Mouse (Mus musculus): ENCODE results near the gene Ephx3. TPM values are rescaled to one million over a fixed set of nuclear protein-coding genes. Genes with fewer than 3 reads are reported as not detected.
"Not testable (repeated sequence)": the region's sequence is repeated elsewhere in the genome, so short reads cannot be mapped to it uniquely, and the experiment has no call there.

The Ephx3 gene
- polyA plus RNA-seq (2012; rRNA removed), result 0.97 and 1.3 TPM in 2 replicates

DNA sequence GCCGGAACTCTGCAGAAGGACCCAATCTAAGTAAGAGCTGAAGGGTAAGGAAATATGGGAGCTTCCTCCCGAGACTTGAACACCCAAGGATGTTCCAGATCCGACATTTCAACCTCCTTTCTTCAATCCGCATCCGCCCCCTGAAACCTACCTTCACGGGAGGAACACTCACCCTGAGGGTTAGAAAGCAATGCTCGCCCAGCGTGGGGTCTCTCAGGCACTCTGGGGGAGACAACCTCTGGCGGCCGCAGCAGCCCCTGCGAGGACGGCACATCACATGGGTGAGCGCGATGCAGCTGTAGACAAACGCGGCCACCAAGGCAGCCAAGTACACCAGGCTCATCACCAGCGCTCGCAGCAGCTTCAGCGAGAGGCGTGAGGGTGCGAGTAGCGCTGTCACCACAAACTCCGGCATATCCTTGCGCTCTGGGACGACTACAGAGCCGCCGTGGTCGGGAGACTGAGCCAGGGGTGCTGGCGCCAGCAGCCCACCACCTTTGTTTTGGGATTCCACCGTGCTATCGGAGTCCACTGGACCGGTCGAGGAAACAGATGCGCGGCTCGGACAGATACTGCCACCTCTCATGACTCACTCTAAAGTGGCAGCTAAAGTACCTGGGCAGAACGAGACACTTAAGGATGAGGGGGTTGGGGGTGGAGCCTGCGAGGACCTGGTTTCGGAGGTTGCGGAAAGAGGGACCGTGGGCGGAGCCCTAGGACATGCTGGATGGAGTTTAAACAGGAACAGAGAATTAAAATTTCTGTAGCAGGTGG, at the start of gene Ephx3:
Gene Ephx3, minus strand, starts transcription at position 687 of the 774 bp plus-strand sequence.
- DNase-seq, result no peak

DNA sequence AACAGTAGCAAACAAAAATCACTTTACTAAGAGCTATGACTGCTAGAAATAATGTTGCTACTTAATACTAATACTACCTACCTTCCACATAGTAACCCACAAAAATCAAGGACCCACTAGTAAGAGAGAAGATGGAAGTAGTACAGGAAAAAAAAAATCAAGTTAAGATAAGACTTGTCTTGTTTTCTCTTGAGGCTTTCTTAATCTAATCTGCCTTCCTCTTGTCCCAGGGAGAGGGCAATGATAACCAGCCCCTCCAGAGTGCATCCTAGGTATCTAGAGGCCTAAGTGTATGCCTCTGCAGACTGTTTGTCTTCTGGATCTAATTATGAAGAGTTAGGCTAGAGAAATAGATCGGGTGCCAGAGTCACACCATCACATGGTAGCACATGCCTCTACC, 49.2 kb upstream of the Ephx3 start:
- Histone ChIP-seq H3K27me3 (ENCODE audit: control insufficient read depth, insufficient read depth, low read length) (no peaks in the 10 kb centered on the region), H3K4me1 (ENCODE audit: control insufficient read depth, insufficient read depth, low read length) (peaks cover 9% of the 10 kb centered on the region), H3K27ac (ENCODE audit: insufficient read depth, low read length) (no peak overlapping the region), H3K4me3 (replicated peaks; ENCODE audit: insufficient read depth, low read depth, low read length) (no peak overlapping the region)
- TF ChIP-seq CTCF (IDR thresholded peaks at IDR 0.05; ENCODE audit: borderline replicate concordance, insufficient read depth, low read depth, low read length), result no peak
- TF ChIP-seq POLR2A (IDR thresholded peaks at IDR 0.05; ENCODE audit: borderline replicate concordance, insufficient read depth, low read length), result no peak
- no peak for DNase-seq
- WGBS, result 91% methylated on average over 1 of the region's 1 CpGs

More for the DNA sequence above, at the start of gene Ephx3:
- Histone ChIP-seq H3K27me3 (ENCODE audit: control insufficient read depth, insufficient read depth, low read length) (no peaks in the 10 kb centered on the region), H3K27ac (ENCODE audit: insufficient read depth, low read length) (no peak within 1 kb of the TSS), H3K4me3 (replicated peaks; ENCODE audit: insufficient read depth, low read depth, low read length) (no peak within 1 kb of the TSS), H3K4me1 (ENCODE audit: control insufficient read depth, insufficient read depth, low read length) (no peaks in the 10 kb centered on the region)
- 11% methylated on average over 42 of the region's 42 CpGs for WGBS
- no peak for TF ChIP-seq POLR2A (IDR thresholded peaks at IDR 0.05; ENCODE audit: borderline replicate concordance, insufficient read depth, low read length)
- TF ChIP-seq CTCF (IDR thresholded peaks at IDR 0.05; ENCODE audit: borderline replicate concordance, insufficient read depth, low read depth, low read length), result no peak

DNA sequence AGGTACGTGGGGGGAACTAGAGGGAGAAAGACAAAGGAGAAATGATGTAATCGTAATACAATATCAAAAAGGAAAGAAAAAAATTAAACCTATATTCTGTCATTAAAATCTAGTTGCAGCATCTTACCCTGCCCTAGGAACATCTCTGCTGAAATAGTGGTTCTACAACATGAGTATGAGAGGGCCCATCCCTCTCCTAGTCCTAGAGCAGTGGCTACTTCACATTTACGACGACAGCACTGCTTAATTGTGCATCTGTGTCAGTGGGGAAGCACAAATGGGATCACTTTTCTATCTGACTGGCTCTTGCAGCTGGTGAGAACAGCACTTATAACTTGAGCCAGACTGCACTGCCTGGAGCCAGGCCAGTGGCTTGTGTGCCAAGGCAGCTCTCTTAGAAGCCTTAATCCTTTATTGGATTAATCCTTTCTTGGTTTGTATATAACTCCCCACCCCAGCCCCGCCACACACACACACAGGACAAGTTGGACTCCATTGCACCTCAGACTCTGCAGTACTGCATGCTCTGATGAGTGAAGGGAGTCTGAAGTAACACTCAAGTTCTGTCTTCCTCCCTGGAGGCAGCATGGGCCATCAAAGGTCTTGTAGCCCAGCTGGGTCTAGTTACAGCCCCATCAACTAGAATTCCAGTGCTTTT, 46.3 kb upstream of the Ephx3 start:
- no peaks in the 10 kb centered on the region for H3K27me3 ChIP-seq (ENCODE audit: control insufficient read depth, insufficient read depth, low read length)
- 38% methylated on average over 5 of the region's 5 CpGs for WGBS
- no peak overlapping the region for H3K27ac ChIP-seq (ENCODE audit: insufficient read depth, low read length)
- TF ChIP-seq POLR2A (IDR thresholded peaks at IDR 0.05; ENCODE audit: borderline replicate concordance, insufficient read depth, low read length) (no peak), CTCF (IDR thresholded peaks at IDR 0.05; ENCODE audit: borderline replicate concordance, insufficient read depth, low read depth, low read length) (no peak)
- H3K4me1 ChIP-seq (ENCODE audit: control insufficient read depth, insufficient read depth, low read length), result peaks cover 22% of the 10 kb centered on the region
- peak; percentile 58 to 62 for DNase-seq
- H3K4me3 ChIP-seq (replicated peaks; ENCODE audit: insufficient read depth, low read depth, low read length), result no peak overlapping the region

DNA sequence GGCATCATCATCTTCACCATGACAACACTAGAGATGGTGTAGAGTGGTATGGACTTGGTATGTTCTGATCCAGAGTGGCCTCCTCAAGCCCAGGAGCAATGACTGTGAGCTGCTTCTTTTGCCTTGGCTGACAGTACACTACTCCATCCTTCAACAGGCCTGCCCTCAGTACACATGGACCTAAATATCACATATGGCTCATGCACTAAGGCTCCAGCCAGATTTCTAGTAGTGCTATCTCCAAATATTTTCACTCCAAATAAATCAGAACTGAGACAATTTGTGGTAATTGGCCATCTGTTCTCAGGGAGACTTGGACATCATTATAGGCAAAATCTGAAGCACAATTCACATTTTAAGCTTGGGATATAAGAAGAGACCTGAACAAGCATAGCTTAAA, 43.8 kb upstream of the Ephx3 start:
- peak; percentile 30 to 78 for DNase-seq
- no peak for TF ChIP-seq POLR2A (IDR thresholded peaks at IDR 0.05; ENCODE audit: borderline replicate concordance, insufficient read depth, low read length)
- TF ChIP-seq CTCF (IDR thresholded peaks at IDR 0.05; ENCODE audit: borderline replicate concordance, insufficient read depth, low read depth, low read length), result no peak
- Histone ChIP-seq H3K4me3 (replicated peaks; ENCODE audit: insufficient read depth, low read depth, low read length) (no peak overlapping the region), H3K27me3 (ENCODE audit: control insufficient read depth, insufficient read depth, low read length) (no peaks in the 10 kb centered on the region), H3K4me1 (ENCODE audit: control insufficient read depth, insufficient read depth, low read length) (peaks cover 29% of the 10 kb centered on the region), H3K27ac (ENCODE audit: insufficient read depth, low read length) (no peak overlapping the region)

DNA sequence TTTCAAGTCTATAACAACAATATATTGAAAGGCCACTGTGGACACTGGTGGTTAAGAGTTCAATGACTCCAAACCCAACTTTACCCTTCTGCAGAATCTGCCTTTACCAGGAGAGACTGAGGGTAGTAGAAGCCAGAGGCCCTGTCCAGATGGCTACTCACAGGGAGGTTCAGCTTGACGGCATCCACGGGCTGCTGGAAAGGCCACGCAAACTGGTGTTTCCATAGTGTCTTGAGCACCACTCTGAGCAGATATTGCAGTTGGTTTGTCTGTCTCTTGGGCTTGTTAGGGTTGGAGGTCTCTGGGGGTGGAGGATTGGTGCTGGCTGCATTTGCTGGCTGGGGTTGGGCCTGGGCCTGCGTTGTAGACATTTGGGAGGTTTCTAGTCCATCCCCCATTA, 39.9 kb upstream of the Ephx3 start:
- peak; percentile 45 to 52 for DNase-seq
- H3K27me3 ChIP-seq (ENCODE audit: control insufficient read depth, insufficient read depth, low read length), result no peaks in the 10 kb centered on the region
- no peak overlapping the region for H3K4me3 ChIP-seq (replicated peaks; ENCODE audit: insufficient read depth, low read depth, low read length)
- TF ChIP-seq CTCF (IDR thresholded peaks at IDR 0.05; ENCODE audit: borderline replicate concordance, insufficient read depth, low read depth, low read length), result no peak
- TF ChIP-seq POLR2A (IDR thresholded peaks at IDR 0.05; ENCODE audit: borderline replicate concordance, insufficient read depth, low read length), result no peak
- H3K27ac ChIP-seq (ENCODE audit: insufficient read depth, low read length), result no peak overlapping the region
- 28% methylated on average over 4 of the region's 4 CpGs for WGBS
- peaks cover 20% of the 10 kb centered on the region; the same call in 1 of the 2 replicates for H3K4me1 ChIP-seq (ENCODE audit: control insufficient read depth, insufficient read depth, low read length)

DNA sequence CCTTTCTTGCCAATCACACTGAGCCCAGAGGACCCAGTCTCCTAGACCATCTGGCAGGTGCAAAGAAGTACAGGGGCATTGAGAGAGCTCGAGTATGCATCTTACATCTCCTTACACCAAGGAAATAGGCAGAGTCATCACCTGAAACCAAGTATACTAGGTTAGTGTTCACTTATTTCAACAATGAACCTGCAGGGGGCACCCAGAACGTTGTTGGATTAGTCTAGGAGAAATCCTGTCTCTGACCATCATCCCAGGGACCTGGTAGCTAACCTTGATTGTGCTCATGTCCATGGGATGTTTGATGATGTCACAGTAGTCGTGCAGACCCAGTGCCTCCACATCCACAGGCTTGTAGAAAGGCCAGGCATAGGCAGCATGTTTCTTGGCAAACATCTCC, 31.5 kb upstream of the Ephx3 start:
- Histone ChIP-seq H3K4me1 (ENCODE audit: control insufficient read depth, insufficient read depth, low read length) (no peaks in the 10 kb centered on the region), H3K27ac (ENCODE audit: insufficient read depth, low read length) (no peak overlapping the region), H3K4me3 (replicated peaks; ENCODE audit: insufficient read depth, low read depth, low read length) (no peak overlapping the region), H3K27me3 (ENCODE audit: control insufficient read depth, insufficient read depth, low read length) (no peaks in the 10 kb centered on the region)
- no peak for DNase-seq
- 50% methylated on average over 3 of the region's 3 CpGs for WGBS
- no peak for TF ChIP-seq POLR2A (IDR thresholded peaks at IDR 0.05; ENCODE audit: borderline replicate concordance, insufficient read depth, low read length)
- no peak; the same call in 1 of the 2 replicates for TF ChIP-seq CTCF (IDR thresholded peaks at IDR 0.05; ENCODE audit: borderline replicate concordance, insufficient read depth, low read depth, low read length)

DNA sequence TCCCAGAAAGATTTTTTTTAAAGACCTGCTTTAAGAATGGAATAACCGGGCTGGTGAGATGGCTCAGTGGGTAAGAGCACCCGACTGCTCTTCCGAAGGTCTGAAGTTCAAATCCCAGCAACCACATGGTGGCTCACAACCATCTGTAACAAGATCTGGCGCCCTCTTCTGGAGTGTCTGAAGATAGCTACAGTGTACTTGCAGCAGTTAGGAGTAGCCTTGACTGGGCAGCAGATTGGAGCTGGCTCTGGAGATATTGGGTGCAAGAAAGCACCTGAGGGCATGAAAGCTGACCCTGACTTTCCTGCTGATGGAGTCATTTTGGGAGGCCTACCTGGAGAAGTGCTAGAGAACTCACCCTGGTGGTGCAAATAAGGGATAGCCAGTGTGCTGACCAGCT, 26.2 kb upstream of the Ephx3 start:
- WGBS, result 65% methylated on average over 4 of the region's 4 CpGs
- DNase-seq; H3K4me3 ChIP-seq (replicated peaks; ENCODE audit: insufficient read depth, low read depth, low read length); H3K27me3 ChIP-seq (ENCODE audit: control insufficient read depth, insufficient read depth, low read length); H3K27ac ChIP-seq (ENCODE audit: insufficient read depth, low read length); H3K4me1 ChIP-seq (ENCODE audit: control insufficient read depth, insufficient read depth, low read length): not testable (repeated sequence)
- 0 out of 2 replicates have a peak, but pooled peaks have one; percentile 25 for TF ChIP-seq CTCF (IDR thresholded peaks at IDR 0.05; ENCODE audit: borderline replicate concordance, insufficient read depth, low read depth, low read length)

DNA sequence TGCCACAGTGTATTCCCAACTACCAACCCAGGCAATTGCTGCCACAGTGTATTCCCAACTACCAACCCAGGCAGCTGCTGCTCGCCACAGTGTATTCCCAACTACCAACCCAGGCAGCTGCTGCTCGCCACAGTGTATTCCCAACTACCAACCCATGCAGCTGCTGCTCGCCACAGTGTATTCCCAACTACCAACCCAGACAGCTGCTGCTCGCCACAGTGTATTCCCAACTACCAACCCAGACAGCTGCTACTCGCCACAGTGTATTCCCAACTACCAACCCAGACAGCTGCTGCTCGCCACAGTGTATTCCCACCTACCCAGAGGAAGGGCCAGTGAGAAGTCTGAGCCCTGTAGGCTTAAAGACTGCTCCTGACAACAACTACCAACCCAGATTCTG, 22.2 kb upstream of the Ephx3 start:
- DNase-seq; H3K27me3 ChIP-seq (ENCODE audit: control insufficient read depth, insufficient read depth, low read length); H3K4me1 ChIP-seq (ENCODE audit: control insufficient read depth, insufficient read depth, low read length); H3K4me3 ChIP-seq (replicated peaks; ENCODE audit: insufficient read depth, low read depth, low read length); H3K27ac ChIP-seq (ENCODE audit: insufficient read depth, low read length): not testable (repeated sequence)
- 94% methylated on average over 6 of the region's 6 CpGs for WGBS
